Mouse (Mus musculus) neural tube, embryonic 14.5 days (tissue): ENCODE results near the gene Thoc3. TPM values are rescaled to one million over a fixed set of nuclear protein-coding genes. Genes with fewer than 3 reads are reported as not detected.

Experiments used
- polyA plus RNA-seq: library from polyadenylated mRNA; unstranded; fragments of >200 nt; fragmentation: Nextera tagmentation; extraction: Ambion mirVana; gene quantifications from 2 replicates; pipeline ENCODE4 v1.2.1, GENCODE M21; 2014

Gene Thoc3
- polyA plus RNA-seq, 1 experiment from 2014 or later, result 91.0 TPM

Other genes with a start within 250 kb of the Thoc3 start
- 23.6 and 24.1 TPM in 2 replicates for gene Cplx2, start 97.5 kb downstream of the Thoc3 start, polyA plus RNA-seq
- gene Simc1, start 34.9 kb upstream of the Thoc3 start, polyA plus RNA-seq, result 30.1 and 33.4 TPM in 2 replicates
- gene 4833439L19Rik, start 96.6 kb upstream of the Thoc3 start, polyA plus RNA-seq, result 240 and 251 TPM in 2 replicates
- gene Arl10, start 106.2 kb upstream of the Thoc3 start, polyA plus RNA-seq, result 66.7 and 96.3 TPM in 2 replicates
- gene Nop16, start 121.2 kb upstream of the Thoc3 start, polyA plus RNA-seq, result 44.1 and 45.0 TPM in 2 replicates
- gene Higd2a, start 121.4 kb upstream of the Thoc3 start, polyA plus RNA-seq, result 246 and 295 TPM in 2 replicates
- gene Cltb, start 142.5 kb upstream of the Thoc3 start, polyA plus RNA-seq, result 172 and 200 TPM in 2 replicates
- gene Faf2, start 152.9 kb upstream of the Thoc3 start, polyA plus RNA-seq, result 89.1 and 97.9 TPM in 2 replicates
- 78.5 and 88.3 TPM in 2 replicates for gene Rnf44, start 225.1 kb upstream of the Thoc3 start, polyA plus RNA-seq
- gene Cdhr2, start 232.6 kb upstream of the Thoc3 start, polyA plus RNA-seq, result 0.21 and 0.29 TPM in 2 replicates